Mouse (Mus musculus) MEL (cell line): Measurements from ENCODE around the gene Haghl. TPM values are rescaled to one million over a fixed set of nuclear protein-coding genes. Genes with fewer than 3 reads are reported as not detected.

Source experiments
- DNase-seq: peaks from one replicate; pipeline ENCODE4 v3.0.0; 2011; ENCODE audit warnings: low read depth, low spot score
- H3K27ac ChIP-seq: 2 replicates; pipeline ENCODE4 v1.5.1; 2012; ENCODE audit warnings: low read depth, mild to moderate bottlenecking, control low read depth, low read length, moderate library complexity; ENCODE audit not compliant: control insufficient read depth
- H3K27me3 ChIP-seq, 2 experiments: fragments of 150-350 bp in 1 of 2; sonication (generic) in 1 of 2; 2 replicates each; pipeline ENCODE4 v1.6.1; 2012; ENCODE audit warnings: low read length in 2 of 2, mild to moderate bottlenecking in 2 of 2, improper control_type of control experiment in 1 of 2, moderate library complexity in 1 of 2; ENCODE audit not compliant: insufficient read depth in 2 of 2, control insufficient read depth in 1 of 2
- H3K36me3 ChIP-seq, 2 experiments: 2 replicates each; pipeline ENCODE4 v1.6.1; 2012 to 2014; ENCODE audit warnings: low read length in 2 of 2, improper control_type of control experiment in 1 of 2, inconsistent platforms in 1 of 2, mild to moderate bottlenecking in 1 of 2; ENCODE audit not compliant: insufficient read depth in 2 of 2, control insufficient read depth in 1 of 2
- H3K4me1 ChIP-seq, 2 experiments: fragments of 150-350 bp in 1 of 2; sonication (generic) in 1 of 2; 2 replicates each; pipeline ENCODE4 v1.6.1; 2012; ENCODE audit warnings: low read length in 2 of 2, improper control_type of control experiment in 1 of 2, mild to moderate bottlenecking in 1 of 2; ENCODE audit not compliant: insufficient read depth in 2 of 2, control insufficient read depth in 1 of 2
- H3K4me3 ChIP-seq, 2 experiments: fragments of 150-350 bp in 1 of 2; sonication (generic) in 1 of 2; 2 replicates each; pipeline ENCODE4 v1.5.1; 2012; ENCODE audit warnings: low read depth in 2 of 2, low read length in 2 of 2, mild to moderate bottlenecking in 2 of 2, moderate library complexity in 2 of 2, control low read depth in 1 of 2, improper control_type of control experiment in 1 of 2; ENCODE audit not compliant: control insufficient read depth in 1 of 2, insufficient read depth in 1 of 2
- H3K79me2 ChIP-seq: 2 replicates; pipeline ENCODE4 v1.6.1; 2012; ENCODE audit warnings: mild to moderate bottlenecking, low read length, moderate library complexity; ENCODE audit not compliant: control insufficient read depth, poor library complexity, insufficient read depth
- H3K9ac ChIP-seq: 2 replicates; pipeline ENCODE4 v1.6.1; 2012; ENCODE audit warnings: low read depth, mild to moderate bottlenecking, control low read depth, low read length, moderate library complexity; ENCODE audit not compliant: control insufficient read depth, poor library complexity, severe bottlenecking
- H3K9me3 ChIP-seq: fragments of 150-350 bp; sonication (generic); replicated peaks from 2 replicates; pipeline ENCODE4 v1.6.1; 2012; ENCODE audit warnings: mild to moderate bottlenecking, low read length, improper control_type of control experiment, moderate library complexity; ENCODE audit not compliant: insufficient read depth
- CHD1 ChIP-seq: IDR thresholded peaks from 2 replicates; pipeline ENCODE4 v1.6.1; 2012; ENCODE audit warnings: low read depth, mild to moderate bottlenecking, inconsistent platforms, low read length, improper control_type of control experiment
- CHD2 ChIP-seq: IDR thresholded peaks from 2 replicates; pipeline ENCODE4 v1.6.1; 2011; ENCODE audit warnings: low read length, improper control_type of control experiment
- CTCF ChIP-seq, 3 experiments: IDR thresholded peaks in 2 of 3; conservative IDR thresholded peaks in 1 of 3; 2 replicates each; pipeline ENCODE4 v1.5.1; 2011 to 2012; ENCODE audit warnings: low read length in 3 of 3, low read depth in 2 of 3, mild to moderate bottlenecking in 2 of 3, improper control_type of control experiment in 1 of 3, inconsistent platforms in 1 of 3, mixed read lengths in 1 of 3, moderate library complexity in 1 of 3; ENCODE audit not compliant: control insufficient read depth in 1 of 3, insufficient read depth in 1 of 3, poor library complexity in 1 of 3, severe bottlenecking in 1 of 3
- EP300 ChIP-seq, 2 experiments: IDR thresholded peaks; 2 replicates each; pipeline ENCODE4 v1.6.1; 2011; ENCODE audit warnings: improper control_type of control experiment in 2 of 2, low read length in 2 of 2, low read depth in 1 of 2, mild to moderate bottlenecking in 1 of 2
- ETS1 ChIP-seq: IDR thresholded peaks from 2 replicates; pipeline ENCODE4 v1.6.1; 2012; ENCODE audit warnings: low read depth, mild to moderate bottlenecking, inconsistent platforms, low read length, improper control_type of control experiment, moderate library complexity
- GATA1 ChIP-seq: IDR thresholded peaks from 2 replicates; pipeline ENCODE4 v1.6.1; 2011; ENCODE audit warnings: low read depth, low read length, improper control_type of control experiment
- HCFC1 ChIP-seq: IDR thresholded peaks from 2 replicates; pipeline ENCODE4 v1.6.1; 2012; ENCODE audit warnings: low read depth, mild to moderate bottlenecking, inconsistent platforms, low read length, improper control_type of control experiment, moderate library complexity
- JUND ChIP-seq: IDR thresholded peaks from 2 replicates; pipeline ENCODE4 v1.6.1; 2011; ENCODE audit warnings: low read depth, mild to moderate bottlenecking, improper control_type of control experiment, low read length
- KAT2A ChIP-seq: conservative IDR thresholded peaks from 2 replicates; pipeline ENCODE4 v1.6.1; 2012; ENCODE audit warnings: low read depth, low read length, improper control_type of control experiment, inconsistent platforms
- MAX ChIP-seq: IDR thresholded peaks from 2 replicates; pipeline ENCODE4 v1.6.1; 2011; ENCODE audit warnings: low read length, improper control_type of control experiment
- MAZ ChIP-seq: IDR thresholded peaks from 2 replicates; pipeline ENCODE4 v1.6.1; 2012; ENCODE audit warnings: low read depth, mild to moderate bottlenecking, inconsistent platforms, low read length, improper control_type of control experiment
- MEF2A ChIP-seq: IDR thresholded peaks from 2 replicates; pipeline ENCODE4 v1.6.1; 2014; ENCODE audit warnings: low read depth, mild to moderate bottlenecking, inconsistent platforms, low read length, improper control_type of control experiment; ENCODE audit not compliant: poor library complexity, insufficient replicate concordance, severe bottlenecking; ENCODE audit errors: extremely low read depth
- MXI1 ChIP-seq: IDR thresholded peaks from 2 replicates; pipeline ENCODE4 v1.6.1; 2011; ENCODE audit warnings: mild to moderate bottlenecking, low read depth, low read length, improper control_type of control experiment
- MYB ChIP-seq: IDR thresholded peaks from 2 replicates; pipeline ENCODE4 v1.6.1; 2011; ENCODE audit warnings: mild to moderate bottlenecking, low read depth, low read length, improper control_type of control experiment
- NELFE ChIP-seq: IDR thresholded peaks from 2 replicates; pipeline ENCODE4 v1.6.1; 2011; ENCODE audit warnings: low read depth, low read length, improper control_type of control experiment
- POLR2AphosphoS5 ChIP-seq: IDR thresholded peaks from 2 replicates; pipeline ENCODE4 v1.6.1; 2012; ENCODE audit warnings: low read depth, borderline replicate concordance, mild to moderate bottlenecking, inconsistent platforms, low read length, moderate library complexity, mixed read lengths
- SIN3A ChIP-seq: IDR thresholded peaks from 2 replicates; pipeline ENCODE4 v1.6.1; 2012; ENCODE audit warnings: low read length, improper control_type of control experiment, inconsistent platforms
- TAL1 ChIP-seq: IDR thresholded peaks from 2 replicates; pipeline ENCODE4 v1.6.1; 2012; ENCODE audit warnings: mild to moderate bottlenecking, inconsistent platforms, low read length, moderate library complexity, mixed read lengths
- TBP ChIP-seq: IDR thresholded peaks from 2 replicates; pipeline ENCODE4 v1.8.0; 2011; ENCODE audit warnings: low read depth, low read length, improper control_type of control experiment
- TCF12 ChIP-seq: IDR thresholded peaks from 2 replicates; pipeline ENCODE4 v1.6.1; 2014; ENCODE audit warnings: low read depth, mild to moderate bottlenecking, inconsistent platforms, low read length, improper control_type of control experiment, moderate library complexity
- UBTF ChIP-seq: IDR thresholded peaks from 2 replicates; pipeline ENCODE4 v1.6.1; 2012; ENCODE audit warnings: low read depth, mild to moderate bottlenecking, inconsistent platforms, low read length, improper control_type of control experiment, moderate library complexity, borderline replicate concordance; ENCODE audit not compliant: insufficient read depth
- polyA plus RNA-seq, 2 experiments: library from polyadenylated mRNA; stranded (reverse) in 1 of 2; unstranded in 1 of 2; fragments of >175 nt in 1 of 2; fragments of >200 nt in 1 of 2; gene quantifications; 2 replicates each; pipeline versions ENCODE4 v1.2.1 to v1.2.4; 2012; ENCODE audit warnings: low replicate concordance in 2 of 2, low read depth in 1 of 2; ENCODE audit not compliant: insufficient read length in 2 of 2, insufficient read depth in 1 of 2, missing spikeins in 1 of 2
- total RNA-seq: library from RNA; depleted of rRNA; stranded (reverse); fragments of 300-350 nt; gene quantifications from 2 replicates; pipeline ENCODE4 v1.2.3, GENCODE M21; 2012

Haghl gene
- total and polyA plus RNA-seq, 3 experiments: 10.7 to 13.2 TPM; not detected in 1

DNA sequence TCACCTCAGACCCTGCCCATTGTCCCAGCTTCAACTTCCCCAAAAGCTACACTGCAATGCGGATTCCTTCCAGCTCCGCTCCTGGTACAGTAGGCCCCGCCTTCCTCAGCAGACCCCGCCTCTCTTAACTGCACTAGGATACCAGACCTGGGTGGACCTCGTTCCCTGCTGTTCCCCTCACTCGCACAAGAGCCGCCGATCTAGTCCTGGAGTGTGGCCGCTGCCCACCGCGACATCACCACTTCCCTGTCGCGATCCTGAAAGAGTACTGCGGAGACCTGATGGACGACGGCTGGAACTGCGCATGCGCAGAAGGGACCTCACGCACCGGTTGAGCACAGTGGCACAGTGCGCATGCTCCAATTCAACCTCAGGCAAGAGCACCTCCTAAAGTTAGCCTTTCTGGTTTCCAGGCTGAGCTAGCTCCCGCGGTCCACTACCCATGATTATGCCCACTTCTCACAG, at the start of gene Haghl (continued):
- 0 out of 2 replicates have a peak, but pooled peaks have one; percentile 29 for TF ChIP-seq SIN3A
- TF ChIP-seq CHD2: no peak

DNA sequence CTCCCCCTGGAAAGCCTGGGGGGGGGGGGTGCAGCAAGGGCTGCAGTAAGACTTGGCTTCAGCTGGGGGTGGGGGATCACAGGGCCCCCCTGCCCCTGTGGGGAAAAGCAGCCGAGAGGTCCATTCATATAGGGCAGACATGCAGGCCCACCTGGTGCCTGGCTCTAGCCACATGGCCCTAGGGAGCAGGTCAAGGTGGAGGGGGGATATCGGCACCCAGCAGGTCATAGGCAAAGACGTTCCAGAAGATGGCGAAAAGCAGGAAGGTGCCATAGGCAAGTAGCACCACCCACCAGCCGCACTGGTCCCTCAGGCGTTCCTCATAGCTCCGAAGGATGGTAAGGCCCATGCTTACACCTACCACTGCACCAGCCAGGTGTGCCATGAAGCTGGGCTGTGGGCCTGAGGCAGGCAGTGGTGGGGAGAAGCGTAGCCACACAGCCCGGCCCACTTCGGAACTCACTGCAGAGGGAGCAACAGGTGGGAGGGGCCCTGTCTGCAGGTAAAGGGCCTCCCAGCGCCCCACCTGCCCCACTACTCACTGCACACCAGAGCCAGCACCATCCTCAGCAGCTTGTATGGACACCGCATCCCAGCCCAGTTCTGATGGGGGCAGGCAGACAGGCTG, 49.2 kb upstream of the Haghl start:
- Histone ChIP-seq H3K9ac (no peak overlapping the region; the same call in 1 of the 2 replicates), H3K27me3 (no peaks in the 10 kb centered on the region), H3K4me1 (peaks cover 2 to 27% of the 10 kb centered on the region in 2 experiments; a peak in 3 of 4 replicates), H3K36me3 (peaks cover 0 to 9% of the 10 kb centered on the region in 2 experiments; a peak in 2 of 4 replicates), H3K79me2 (peaks cover 44% of the 10 kb centered on the region), H3K27ac (no peak overlapping the region), H3K4me3 (no peak overlapping the region), H3K9me3 (no peaks in the 10 kb centered on the region)
- DNase-seq: no peak
- TF ChIP-seq JUND (no peak), MEF2A (no peak), CTCF (IDR thresholded peaks at IDR 0.05 in 2 of 3, conservative IDR thresholded peaks at IDR 0.05 in 1 of 3; ENCODE audit: control insufficient read depth in 1 of 3, insufficient read depth in 1 of 3, low read depth in 2 of 3, low read length in 3 of 3, poor library complexity in 1 of 3, severe bottlenecking in 1 of 3) (no peak), POLR2AphosphoS5 (no peak; the same call in 1 of the 2 replicates)

DNA sequence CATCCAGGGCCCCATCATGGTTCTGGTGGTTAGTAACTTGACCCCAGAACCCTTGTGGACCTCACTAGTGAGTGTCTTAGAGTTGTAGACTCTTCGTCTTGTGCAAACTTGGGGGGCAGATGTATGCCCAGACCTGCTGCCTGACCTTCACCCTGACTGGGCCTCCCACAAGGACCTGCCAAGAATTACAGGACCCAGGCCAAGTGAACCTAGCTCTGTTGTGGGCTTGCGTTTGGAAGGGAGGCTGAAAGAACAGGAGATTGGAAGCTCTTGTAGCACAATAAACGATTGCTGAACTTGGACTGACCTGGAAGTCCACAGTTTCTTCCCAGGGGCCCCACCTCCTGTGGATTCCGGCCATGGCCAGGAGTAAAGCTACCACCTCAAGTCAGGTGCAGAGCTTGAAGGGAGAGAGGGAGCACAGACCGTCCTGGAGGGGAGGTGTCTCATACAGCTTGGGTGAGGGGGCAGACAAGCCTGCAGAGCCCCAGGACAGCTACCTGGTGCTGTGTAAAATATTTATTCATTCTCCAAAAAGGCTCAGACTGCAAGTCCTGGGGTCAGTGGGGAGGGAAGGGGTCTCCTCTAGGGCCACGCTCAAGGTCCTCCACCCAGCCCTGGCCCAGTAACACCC, 48.6 kb upstream of the Haghl start:
- no peak for DNase-seq
- TF ChIP-seq MAX: no peak
- TF ChIP-seq POLR2AphosphoS5: no peak
- no peak for TF ChIP-seq NELFE
- no peak for TF ChIP-seq MAZ
- no peak for TF ChIP-seq KAT2A
- no peak for TF ChIP-seq SIN3A
- TF ChIP-seq UBTF: no peak
- TF ChIP-seq HCFC1: no peak
- no peak for TF ChIP-seq TAL1
- TF ChIP-seq GATA1: no peak
- TF ChIP-seq MYB: no peak
- no peak for TF ChIP-seq EP300 (IDR thresholded peaks at IDR 0.05; ENCODE audit: low read depth in 1 of 2, low read length in 2 of 2)
- no peak for TF ChIP-seq TBP
- no peak for TF ChIP-seq MXI1
- TF ChIP-seq CHD1: no peak
- TF ChIP-seq TCF12: no peak
- TF ChIP-seq ETS1: no peak
- peak overlapping the region; percentile 60 to 87 for H3K4me3 ChIP-seq
- no peaks in the 10 kb centered on the region for H3K27me3 ChIP-seq
- H3K9me3 ChIP-seq: no peaks in the 10 kb centered on the region
- peak overlapping the region; percentile 95 for H3K9ac ChIP-seq
- H3K79me2 ChIP-seq: peaks cover 50% of the 10 kb centered on the region
- peaks cover 2 to 31% of the 10 kb centered on the region in 2 experiments; a peak in 3 of 4 replicates for H3K4me1 ChIP-seq
- peak overlapping the region; percentile 76 for H3K27ac ChIP-seq
- H3K36me3 ChIP-seq: peaks cover 0 to 10% of the 10 kb centered on the region in 2 experiments; a peak in 2 of 4 replicates
